Mouse (Mus musculus) small intestine, adult 2 months (tissue): ENCODE data around the gene Pip5kl1.

Experiments
- CTCF ChIP-seq: fragments of 200-500 bp; IDR thresholded peaks from 2 replicates; pipeline ENCODE4 v1.5.1; 2012; ENCODE audit warnings: low read depth, mild to moderate bottlenecking, control low read depth, inconsistent platforms, low read length, moderate library complexity, mixed read lengths; ENCODE audit not compliant: insufficient replicate concordance, insufficient read length; ENCODE audit errors: extremely low read depth
- POLR2A ChIP-seq: fragments of 200-500 bp; IDR thresholded peaks from 2 replicates; pipeline ENCODE4 v1.6.1; 2012; ENCODE audit warnings: low read depth, mild to moderate bottlenecking, control low read depth, inconsistent platforms, low read length, moderate library complexity

DNA sequence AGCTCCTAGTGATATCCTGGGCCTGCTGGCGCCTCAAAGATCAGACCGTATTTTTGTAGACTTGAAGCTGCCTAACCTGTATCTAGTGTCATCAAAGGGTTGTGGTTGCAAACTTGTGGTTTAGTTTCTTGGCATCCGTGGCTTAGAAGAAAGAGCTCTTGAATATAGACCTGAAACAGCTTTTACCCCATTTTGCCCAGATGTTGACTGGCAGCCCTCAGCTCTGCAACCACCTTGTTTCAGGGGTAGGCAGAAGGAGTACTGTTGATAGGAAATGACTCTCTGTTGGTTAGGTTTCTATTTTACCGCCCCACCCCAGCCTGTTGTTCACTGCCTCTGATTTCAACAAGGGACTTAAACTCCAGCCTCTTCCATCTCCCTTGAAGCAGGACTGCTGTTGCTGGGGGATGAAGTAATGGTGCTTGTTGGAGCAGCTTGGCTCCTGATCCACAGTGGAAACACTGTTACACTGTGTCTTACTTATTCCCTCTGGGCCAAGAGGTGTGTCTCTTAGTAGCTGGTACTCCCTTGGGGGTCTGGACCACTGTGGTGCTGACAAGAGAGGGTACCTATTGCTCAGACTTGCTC is 32.5 kb upstream of the Pip5kl1 start:
- TF ChIP-seq CTCF, result no peak
- TF ChIP-seq POLR2A, result no peak
